Mouse (Mus musculus): ENCODE data around the gene Srsf12.

The Srsf12 gene

GRCm38 (mm10) chr4:33249716-33250230, 41.0 kb downstream of the Srsf12 start:
- no peak for DNase-seq (ENCODE audit: low spot score)

GRCm38 (mm10) chr4:33250867-33251266, 42.1 kb downstream of the Srsf12 start:
- no peak for DNase-seq (ENCODE audit: low spot score)

GRCm38 (mm10) chr4:33254706-33255105, 45.9 kb downstream of the Srsf12 start:
- no peak for DNase-seq (ENCODE audit: low spot score)

GRCm38 (mm10) chr4:33257263-33257964, 48.6 kb downstream of the Srsf12 start:
- no peak for DNase-seq (ENCODE audit: low spot score)

- DNase-seq (ENCODE audit: low spot score) = no peak
Observed at GRCm38 (mm10) chr4:33260311-33260710, 51.5 kb downstream of the Srsf12 start.

- DNase-seq (ENCODE audit: low spot score) = peak; percentile 77
Observed at GRCm38 (mm10) chr4:33261311-33261753, 52.5 kb downstream of the Srsf12 start.

- no peak for DNase-seq (ENCODE audit: low spot score)
Observed at GRCm38 (mm10) chr4:33262897-33263296, 54.1 kb downstream of the Srsf12 start.

- no peak for DNase-seq (ENCODE audit: low spot score)
Observed at GRCm38 (mm10) chr4:33264979-33265726, 56.4 kb downstream of the Srsf12 start.

- no peak for DNase-seq (ENCODE audit: low spot score)
Observed at GRCm38 (mm10) chr4:33270386-33271314, 61.9 kb downstream of the Srsf12 start.

- no peak for DNase-seq (ENCODE audit: low spot score)
Observed at GRCm38 (mm10) chr4:33273437-33273836, 64.6 kb downstream of the Srsf12 start.

- no peak for DNase-seq (ENCODE audit: low spot score)
Observed at GRCm38 (mm10) chr4:33281891-33282685, 73.3 kb downstream of the Srsf12 start.

Measured in ovary, postnatal 10 days (tissue).